Mouse (Mus musculus) CH12.LX (cell line): ENCODE data around the gene Jarid2. TPM values are rescaled to one million over a fixed set of nuclear protein-coding genes. Genes with fewer than 3 reads are reported as not detected.

Source experiments
- DNase-seq: peaks from one replicate; pipeline ENCODE4 v3.0.0-alpha.2; 2013; ENCODE audit errors: extremely low read depth
- H3K27ac ChIP-seq: 2 replicates; pipeline ENCODE4 v1.5.1; 2012; ENCODE audit warnings: low read depth, mild to moderate bottlenecking, control low read depth, moderate library complexity; ENCODE audit not compliant: insufficient read depth
- H3K27me3 ChIP-seq: replicated peaks from 2 replicates; pipeline ENCODE3; 2012; ENCODE audit warnings: inconsistent platforms
- H3K36me3 ChIP-seq, 2 experiments: replicated peaks in 1 of 2; 2 replicates each; pipeline versions ENCODE3 to v1.6.1; 2012; ENCODE audit warnings: inconsistent platforms in 1 of 2, low read length in 1 of 2, mild to moderate bottlenecking in 1 of 2, mixed read lengths in 1 of 2, moderate library complexity in 1 of 2; ENCODE audit not compliant: control insufficient read depth in 1 of 2, insufficient read depth in 1 of 2
- H3K4me1 ChIP-seq, 2 experiments: 2 replicates each; pipeline ENCODE4 v1.6.1; 2012; ENCODE audit warnings: inconsistent platforms in 1 of 2, moderate library complexity in 1 of 2; ENCODE audit not compliant: insufficient read depth in 2 of 2, control insufficient read depth in 1 of 2
- H3K4me2 ChIP-seq: 2 replicates; pipeline ENCODE4 v1.6.1; 2012; ENCODE audit warnings: low read depth, mild to moderate bottlenecking, control low read depth; ENCODE audit not compliant: poor library complexity, insufficient read depth, severe bottlenecking
- H3K4me3 ChIP-seq, 3 experiments: fragments of 150-350 bp in 1 of 3; sonication (generic) in 1 of 3; replicated peaks in 1 of 3; 2 replicates each; pipeline versions ENCODE3 to v1.5.1; 2011 to 2012; ENCODE audit warnings: low read depth in 2 of 3, low read length in 2 of 3, mild to moderate bottlenecking in 2 of 3, moderate library complexity in 2 of 3, control low read depth in 1 of 3, improper control_type of control experiment in 1 of 3, inconsistent platforms in 1 of 3, mixed read lengths in 1 of 3; ENCODE audit not compliant: poor library complexity in 1 of 3
- H3K79me2 ChIP-seq: replicated peaks from 2 replicates; pipeline ENCODE4 v1.6.1; 2012; ENCODE audit warnings: mild to moderate bottlenecking, moderate library complexity; ENCODE audit not compliant: control insufficient read depth, poor library complexity, insufficient read depth, severe bottlenecking; ENCODE audit errors: extremely low read depth
- H3K9ac ChIP-seq: 2 replicates; pipeline ENCODE4 v1.6.1; 2012; ENCODE audit warnings: low read depth, mild to moderate bottlenecking, control low read depth, moderate library complexity; ENCODE audit not compliant: insufficient read depth
- H3K9me3 ChIP-seq: replicated peaks from 2 replicates; pipeline ENCODE3; 2012; ENCODE audit warnings: low read length, inconsistent platforms, mixed read lengths
- BHLHE40 ChIP-seq: IDR thresholded peaks from 2 replicates; pipeline ENCODE4 v1.6.1; 2011; ENCODE audit warnings: mild to moderate bottlenecking, low read depth, low read length, improper control_type of control experiment
- CHD1 ChIP-seq: IDR thresholded peaks from 2 replicates; pipeline ENCODE4 v1.6.1; 2012; ENCODE audit warnings: low read depth, low read length, improper control_type of control experiment, inconsistent platforms
- CHD2 ChIP-seq: IDR thresholded peaks from 2 replicates; pipeline ENCODE4 v1.6.1; 2011; ENCODE audit warnings: low read length, improper control_type of control experiment
- CTCF ChIP-seq, 2 experiments: IDR thresholded peaks in 1 of 2; conservative IDR thresholded peaks in 1 of 2; 2 replicates each; pipeline ENCODE4 v1.5.1; 2011 to 2012; ENCODE audit warnings: low read depth in 2 of 2, low read length in 2 of 2, improper control_type of control experiment in 1 of 2, inconsistent platforms in 1 of 2, mild to moderate bottlenecking in 1 of 2, moderate library complexity in 1 of 2
- ELF1 ChIP-seq: IDR thresholded peaks from 2 replicates; pipeline ENCODE4 v1.6.1; 2014; ENCODE audit warnings: low read depth, mild to moderate bottlenecking, inconsistent platforms, low read length, improper control_type of control experiment
- ETS1 ChIP-seq: conservative IDR thresholded peaks from 2 replicates; pipeline ENCODE4 v1.6.1; 2012; ENCODE audit warnings: low read depth, mild to moderate bottlenecking, inconsistent platforms, low read length, improper control_type of control experiment, moderate library complexity
- IRF4 ChIP-seq: IDR thresholded peaks from 2 replicates; pipeline ENCODE4 v1.6.1; 2014; ENCODE audit warnings: low read depth, mild to moderate bottlenecking, inconsistent platforms, low read length, improper control_type of control experiment
- JUN ChIP-seq: IDR thresholded peaks from 2 replicates; pipeline ENCODE4 v1.6.1; 2011; ENCODE audit warnings: low read depth, mild to moderate bottlenecking, low read length, improper control_type of control experiment, moderate library complexity; ENCODE audit not compliant: insufficient read depth
- JUND ChIP-seq: conservative IDR thresholded peaks from 2 replicates; pipeline ENCODE4 v1.6.1; 2011; ENCODE audit warnings: low read depth, low read length, improper control_type of control experiment
- KAT2A ChIP-seq: IDR thresholded peaks from 2 replicates; pipeline ENCODE4 v1.6.1; 2012; ENCODE audit warnings: low read length, improper control_type of control experiment, inconsistent platforms; ENCODE audit not compliant: insufficient replicate concordance
- MAFK ChIP-seq: IDR thresholded peaks from 2 replicates; pipeline ENCODE4 v1.6.1; 2011; ENCODE audit warnings: low read length, improper control_type of control experiment; ENCODE audit not compliant: insufficient replicate concordance
- MAX ChIP-seq: IDR thresholded peaks from 2 replicates; pipeline ENCODE4 v1.6.1; 2011; ENCODE audit warnings: low read length, improper control_type of control experiment
- MAZ ChIP-seq: IDR thresholded peaks from 2 replicates; pipeline ENCODE4 v1.6.1; 2012; ENCODE audit warnings: low read depth, mild to moderate bottlenecking, inconsistent platforms, low read length, improper control_type of control experiment, moderate library complexity
- MEF2A ChIP-seq: IDR thresholded peaks from 2 replicates; pipeline ENCODE4 v1.6.1; 2014; ENCODE audit warnings: low read depth, mild to moderate bottlenecking, inconsistent platforms, low read length, improper control_type of control experiment, borderline replicate concordance
- MXI1 ChIP-seq: IDR thresholded peaks from 2 replicates; pipeline ENCODE4 v1.6.1; 2011; ENCODE audit warnings: mild to moderate bottlenecking, low read depth, low read length, improper control_type of control experiment
- MYC ChIP-seq: IDR thresholded peaks from 2 replicates; pipeline ENCODE4 v1.6.1; 2011; ENCODE audit warnings: low read depth, mild to moderate bottlenecking, improper control_type of control experiment, low read length
- NELFE ChIP-seq: IDR thresholded peaks from 2 replicates; pipeline ENCODE4 v1.6.1; 2011; ENCODE audit warnings: low read depth, low read length, improper control_type of control experiment
- NRF1 ChIP-seq: IDR thresholded peaks from 2 replicates; pipeline ENCODE4 v1.6.1; 2014; ENCODE audit warnings: low read depth, mild to moderate bottlenecking, inconsistent platforms, low read length, improper control_type of control experiment, moderate library complexity
- POLR2AphosphoS2 ChIP-seq: IDR thresholded peaks from 2 replicates; pipeline ENCODE4 v1.6.1; 2011; ENCODE audit warnings: low read depth, low read length, improper control_type of control experiment
- RAD21 ChIP-seq: IDR thresholded peaks from 2 replicates; pipeline ENCODE4 v1.6.1; 2011; ENCODE audit warnings: low read depth, mild to moderate bottlenecking, low read length, improper control_type of control experiment, moderate library complexity
- RCOR1 ChIP-seq: conservative IDR thresholded peaks from 2 replicates; pipeline ENCODE4 v1.6.1; 2012; ENCODE audit warnings: low read depth, mild to moderate bottlenecking, inconsistent platforms, low read length, improper control_type of control experiment
- SMC3 ChIP-seq: IDR thresholded peaks from 2 replicates; pipeline ENCODE4 v1.6.1; 2011; ENCODE audit warnings: low read depth, low read length, improper control_type of control experiment
- TBP ChIP-seq: conservative IDR thresholded peaks from 2 replicates; pipeline ENCODE4 v1.6.1; 2011; ENCODE audit warnings: low read depth, low read length, improper control_type of control experiment
- USF2 ChIP-seq: conservative IDR thresholded peaks from 2 replicates; pipeline ENCODE4 v1.6.1; 2011; ENCODE audit warnings: low read depth, low read length, improper control_type of control experiment
- ZC3H11A ChIP-seq: IDR thresholded peaks from 2 replicates; pipeline ENCODE4 v1.6.1; 2012; ENCODE audit warnings: low read depth, mild to moderate bottlenecking, inconsistent platforms, low read length, improper control_type of control experiment
- ZMIZ1 ChIP-seq: IDR thresholded peaks from 2 replicates; pipeline ENCODE4 v1.6.1; 2012; ENCODE audit warnings: low read depth, mild to moderate bottlenecking, inconsistent platforms, low read length, improper control_type of control experiment
- dilution Hi-C: fragments of 300-500 bp; cut with MboI; formaldehyde crosslinking; loops from 2 replicates; pipeline ENCODE4 v1.14.3; 2020; ENCODE audit warnings: low sequenced_read_pairs; ENCODE audit not compliant: extremely low pct_unique_long_range_greater_than_20kb, extremely low pct_ligation_motif_present
- in situ Hi-C: fragments of 300-500 bp; cut with MboI; formaldehyde crosslinking; loops from 3 replicates; pipeline ENCODE4 v1.14.3; 2019; ENCODE audit warnings: low sequenced_read_pairs, low pct_ligation_motif_present, low pct_unique_long_range_greater_than_20kb, mixed read lengths
- polyA plus RNA-seq: library from polyadenylated mRNA; unstranded; fragments of >175 nt; gene quantifications from 2 replicates; pipeline ENCODE4 v1.2.1, GENCODE M21; 2012; ENCODE audit warnings: low read depth; ENCODE audit not compliant: insufficient read length
- total RNA-seq, 2 experiments: library from RNA; depleted of rRNA; stranded (reverse); fragments of 300-350 nt in 1 of 2; fragments of >200 nt in 1 of 2; gene quantifications; 2 replicates each; pipeline ENCODE4 v1.2.3; 2012 to 2014

The Jarid2 gene
- total and polyA plus RNA-seq, 3 experiments, result 4.5 to 10.9 (median 7.8) TPM

DNA sequence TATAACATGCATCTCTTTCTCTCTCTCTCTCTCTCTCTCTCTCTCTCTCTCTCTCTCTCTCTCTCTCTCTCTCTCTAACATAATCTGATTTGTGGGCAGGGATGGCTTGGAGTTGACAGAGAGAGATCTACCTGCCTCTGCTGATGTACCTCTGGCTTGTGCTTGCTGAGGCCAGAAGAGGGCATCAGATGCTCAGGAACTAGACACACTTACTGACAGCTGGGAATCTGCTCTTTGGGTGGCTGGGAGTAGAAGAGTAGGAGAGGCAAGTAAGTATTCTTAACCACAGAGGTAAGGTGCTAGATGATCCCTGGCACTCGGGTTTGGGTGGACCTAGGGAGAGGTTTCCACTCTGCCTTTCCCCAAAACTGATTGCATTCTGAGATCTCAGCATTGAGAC, 29.5 kb downstream of the Jarid2 start:
- Histone ChIP-seq H3K36me3 (peaks cover 0 to 19% of the 10 kb centered on the region in 2 experiments), H3K4me1 (peaks cover 7 to 58% of the 10 kb centered on the region in 2 experiments), H3K79me2 (peaks cover 17% of the 10 kb centered on the region), H3K9ac (no peak overlapping the region), H3K9me3 (no peaks in the 10 kb centered on the region), H3K4me2 (no peak overlapping the region), H3K27me3 (no peaks in the 10 kb centered on the region), H3K27ac (no peak overlapping the region), H3K4me3 (no peak overlapping the region)
- DNase-seq, result peak; percentile 43
- in situ Hi-C loops, result no loop called here
- TF ChIP-seq MYC, result no peak
- TF ChIP-seq ELF1, result no peak
- TF ChIP-seq ETS1, result no peak
- no peak for TF ChIP-seq BHLHE40
- no peak for TF ChIP-seq ZMIZ1
- TF ChIP-seq TBP, result no peak
- no peak for TF ChIP-seq CHD2
- TF ChIP-seq MEF2A, result no peak
- TF ChIP-seq NRF1, result no peak
- no peak for TF ChIP-seq MAZ
- no peak for TF ChIP-seq MAX
- peak; percentile 86 for TF ChIP-seq RAD21
- TF ChIP-seq KAT2A, result no peak
- no peak for TF ChIP-seq MXI1
- TF ChIP-seq USF2, result no peak
- no peak for TF ChIP-seq RCOR1
- TF ChIP-seq JUN, result no peak
- peak; percentile 86 for TF ChIP-seq SMC3
- peak in 1 of 2 experiments; percentile 82; a peak in 2 of 4 replicates for TF ChIP-seq CTCF (conservative IDR thresholded peaks at IDR 0.05 in 1 of 2, IDR thresholded peaks at IDR 0.05 in 1 of 2; ENCODE audit: low read depth in 2 of 2, low read length in 2 of 2)
- no peak for TF ChIP-seq CHD1
- peak; percentile 52 for TF ChIP-seq ZC3H11A
- TF ChIP-seq IRF4, result 0 out of 2 replicates have a peak, but pooled peaks have one; percentile 29
- no peak for TF ChIP-seq JUND
- dilution Hi-C loops, result no loop called here

GRCm38 (mm10) chr13:44760761-44761160, 31.5 kb downstream of the Jarid2 start:
- peaks cover 19% of the 10 kb centered on the region for H3K79me2 ChIP-seq
- no peaks in the 10 kb centered on the region for H3K9me3 ChIP-seq
- H3K36me3 ChIP-seq, result peaks cover 0 to 19% of the 10 kb centered on the region in 2 experiments
- H3K4me1 ChIP-seq, result peaks cover 9 to 48% of the 10 kb centered on the region in 2 experiments
- no peak for TF ChIP-seq CTCF (conservative IDR thresholded peaks at IDR 0.05 in 1 of 2, IDR thresholded peaks at IDR 0.05 in 1 of 2; ENCODE audit: low read depth in 2 of 2, low read length in 2 of 2)
- TF ChIP-seq ETS1, result no peak
- no peak for TF ChIP-seq MAZ
- no peak for TF ChIP-seq NELFE
- TF ChIP-seq ZC3H11A, result no peak
- TF ChIP-seq POLR2AphosphoS2, result no peak
- no peak for TF ChIP-seq MAFK
- TF ChIP-seq MAX, result no peak
- TF ChIP-seq NRF1, result no peak
- in situ Hi-C loops (loop anchor here (10.0 kb wide), 1 partner anchor 214 kb away; no protein-coding TSS in a partner anchor), dilution Hi-C loops (no loop called here)
- no peak overlapping the region for H3K9ac ChIP-seq
- no peak overlapping the region for H3K27ac ChIP-seq
- no peaks in the 10 kb centered on the region for H3K27me3 ChIP-seq
- H3K4me2 ChIP-seq, result no peak overlapping the region
- no peak overlapping the region for H3K4me3 ChIP-seq
- DNase-seq, result no peak
